Mouse (Mus musculus): ENCODE data around the gene Unk. TPM values are rescaled to one million over a fixed set of nuclear protein-coding genes. Genes with fewer than 3 reads are reported as not detected.

The Unk gene
- polyA plus RNA-seq, 1 experiment from 2014 or later, result 34.1 TPM

DNA sequence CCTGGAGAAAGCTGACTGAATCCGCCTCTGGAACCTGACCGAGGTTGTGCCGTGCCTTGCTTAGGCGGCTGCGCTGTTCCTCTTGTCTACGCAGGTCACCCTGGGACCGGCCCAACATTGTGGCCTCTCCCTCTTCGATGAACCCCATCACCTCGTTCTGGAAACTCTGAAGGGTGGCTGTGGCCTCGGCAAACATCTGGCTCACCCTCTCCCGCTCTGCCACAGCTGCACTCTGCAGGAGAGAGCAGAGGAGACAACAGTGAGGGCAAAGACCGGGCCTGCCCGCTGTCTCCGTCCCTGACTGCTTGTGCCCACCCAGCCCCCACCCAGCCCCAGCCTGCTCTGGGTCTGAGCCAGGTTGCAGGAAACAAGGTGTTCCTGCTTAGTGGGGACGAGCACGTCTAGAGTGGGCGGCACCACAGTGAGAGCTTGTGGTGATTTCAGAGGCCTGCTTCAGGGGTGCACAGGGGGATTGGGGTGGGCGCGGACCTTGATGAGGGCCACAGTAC, 77.7 kb downstream of the Unk start:
- WGBS, result 38% methylated on average over 19 of the region's 19 CpGs
- Histone ChIP-seq H3K27me3 (replicated peaks; ENCODE audit: control insufficient read depth, insufficient read depth, low read length) (peaks cover 50% of the 10 kb centered on the region), H3K27ac (ENCODE audit: low read depth, low read length) (no peak overlapping the region), H3K4me3 (ENCODE audit: low read depth, low read length) (peak overlapping the region; percentile 10; the same call in 1 of the 2 replicates), H3K4me1 (replicated peaks; ENCODE audit: control insufficient read depth, insufficient read depth, low read length) (peaks cover 46% of the 10 kb centered on the region), H3K36me3 (ENCODE audit: control insufficient read depth, insufficient read depth, low read length) (no peaks in the 10 kb centered on the region), H3K9me3 (ENCODE audit: control insufficient read depth, low read length) (no peaks in the 10 kb centered on the region), H3K9ac (ENCODE audit: low read depth, low read length) (no peak overlapping the region), H3K4me2 (peak overlapping the region; percentile 81)
- ATAC-seq (replicated peaks; ENCODE audit: low FRiP score) (no peak), DNase-seq (ENCODE audit: low spot score) (no peak)

GRCm38 (mm10) chr11:116108464-116109137, 78.5 kb downstream of the Unk start:
- peak overlapping the region; percentile 81 for H3K4me2 ChIP-seq
- no peak overlapping the region for H3K9ac ChIP-seq (ENCODE audit: low read depth, low read length)
- ATAC-seq (replicated peaks; ENCODE audit: low FRiP score) (no peak), DNase-seq (ENCODE audit: low spot score) (no peak)
- no peak overlapping the region for H3K27ac ChIP-seq (ENCODE audit: low read depth, low read length)
- no peaks in the 10 kb centered on the region for H3K36me3 ChIP-seq (ENCODE audit: control insufficient read depth, insufficient read depth, low read length)
- H3K4me3 ChIP-seq (ENCODE audit: low read depth, low read length), result peak overlapping the region; percentile 59
- H3K9me3 ChIP-seq (ENCODE audit: control insufficient read depth, low read length), result no peaks in the 10 kb centered on the region
- peaks cover 42% of the 10 kb centered on the region for H3K4me1 ChIP-seq (replicated peaks; ENCODE audit: control insufficient read depth, insufficient read depth, low read length)
- peaks cover 50% of the 10 kb centered on the region for H3K27me3 ChIP-seq (replicated peaks; ENCODE audit: control insufficient read depth, insufficient read depth, low read length)
- 13% methylated on average over 23 of the region's 23 CpGs for WGBS

DNA sequence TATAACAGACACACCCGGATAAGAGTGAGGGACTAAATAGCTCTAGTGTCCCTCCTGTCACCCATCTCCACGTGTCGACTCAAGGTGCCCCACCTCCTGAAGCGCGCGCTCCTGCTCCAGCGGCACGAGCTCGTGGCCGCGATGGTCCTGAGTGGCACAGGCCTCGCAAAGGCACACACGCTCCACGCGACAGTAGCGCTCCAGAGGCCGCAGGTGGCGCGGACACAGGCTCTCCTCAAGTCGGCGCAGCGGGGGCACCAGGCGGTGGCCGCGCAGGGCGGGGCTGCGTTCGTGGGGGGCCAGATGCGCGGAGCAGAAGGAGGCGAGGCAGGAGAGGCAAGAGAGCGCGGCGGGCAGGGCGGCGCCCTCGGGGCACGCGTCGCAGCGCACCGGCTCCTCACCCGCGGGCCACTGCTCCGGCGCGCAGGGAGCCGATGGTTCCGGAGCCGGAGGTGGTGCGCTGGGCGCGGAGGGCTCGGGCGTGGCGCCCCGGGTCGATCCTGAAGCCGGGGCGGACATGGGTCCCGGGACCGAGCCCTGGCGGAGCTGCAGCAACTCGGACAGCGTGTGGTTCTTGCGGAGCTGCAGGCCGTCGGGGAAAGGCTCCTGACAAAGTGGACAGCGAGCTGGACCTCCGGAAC, 79.4 kb downstream of the Unk start:
- Histone ChIP-seq H3K27ac (ENCODE audit: low read depth, low read length) (no peak overlapping the region), H3K4me3 (ENCODE audit: low read depth, low read length) (peak overlapping the region; percentile 59), H3K4me2 (peak overlapping the region; percentile 81), H3K4me1 (replicated peaks; ENCODE audit: control insufficient read depth, insufficient read depth, low read length) (peaks cover 33% of the 10 kb centered on the region), H3K27me3 (replicated peaks; ENCODE audit: control insufficient read depth, insufficient read depth, low read length) (peaks cover 50% of the 10 kb centered on the region), H3K9me3 (ENCODE audit: control insufficient read depth, low read length) (no peaks in the 10 kb centered on the region), H3K36me3 (ENCODE audit: control insufficient read depth, insufficient read depth, low read length) (no peaks in the 10 kb centered on the region), H3K9ac (ENCODE audit: low read depth, low read length) (peak overlapping the region; percentile 59)
- 3% methylated on average over 69 of the region's 70 CpGs for WGBS
- DNase-seq (ENCODE audit: low spot score), result no peak
- ATAC-seq (replicated peaks; ENCODE audit: low FRiP score), result peak; percentile 11; the same call in 1 of the 2 replicates

DNA sequence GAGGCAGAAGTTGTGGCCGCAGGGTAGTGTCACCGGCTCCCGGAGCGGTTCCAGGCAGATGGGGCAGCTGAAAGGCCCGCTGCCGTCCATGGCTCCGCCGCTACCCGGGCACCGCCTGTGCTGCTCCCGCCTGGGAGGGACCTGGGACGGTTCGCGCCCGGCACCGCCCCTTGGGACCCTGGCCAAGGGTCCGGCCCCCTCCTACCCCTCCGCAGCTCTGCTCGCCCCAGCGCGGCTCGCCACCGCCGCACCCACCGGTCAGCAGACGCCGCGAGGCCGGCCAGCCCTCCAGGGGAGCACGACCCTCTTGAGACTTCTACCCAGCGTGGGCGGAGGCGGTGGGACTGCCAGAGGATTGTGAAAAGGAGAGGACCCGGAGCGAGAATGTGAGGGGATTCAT, 80.0 kb downstream of the Unk start:
- peaks cover 32% of the 10 kb centered on the region for H3K4me1 ChIP-seq (replicated peaks; ENCODE audit: control insufficient read depth, insufficient read depth, low read length)
- H3K4me3 ChIP-seq (ENCODE audit: low read depth, low read length), result peak overlapping the region; percentile 59
- peaks cover 50% of the 10 kb centered on the region for H3K27me3 ChIP-seq (replicated peaks; ENCODE audit: control insufficient read depth, insufficient read depth, low read length)
- no peaks in the 10 kb centered on the region for H3K36me3 ChIP-seq (ENCODE audit: control insufficient read depth, insufficient read depth, low read length)
- DNase-seq (ENCODE audit: low spot score) (no peak), ATAC-seq (replicated peaks; ENCODE audit: low FRiP score) (0 out of 2 replicates have a peak, but pooled peaks have one; percentile 15)
- peak overlapping the region; percentile 59 for H3K9ac ChIP-seq (ENCODE audit: low read depth, low read length)
- H3K4me2 ChIP-seq, result peak overlapping the region; percentile 81
- peak overlapping the region; percentile 38; the same call in 1 of the 2 replicates for H3K27ac ChIP-seq (ENCODE audit: low read depth, low read length)
- H3K9me3 ChIP-seq (ENCODE audit: control insufficient read depth, low read length), result no peaks in the 10 kb centered on the region
- 4% methylated on average over 35 of the region's 35 CpGs for WGBS

DNA sequence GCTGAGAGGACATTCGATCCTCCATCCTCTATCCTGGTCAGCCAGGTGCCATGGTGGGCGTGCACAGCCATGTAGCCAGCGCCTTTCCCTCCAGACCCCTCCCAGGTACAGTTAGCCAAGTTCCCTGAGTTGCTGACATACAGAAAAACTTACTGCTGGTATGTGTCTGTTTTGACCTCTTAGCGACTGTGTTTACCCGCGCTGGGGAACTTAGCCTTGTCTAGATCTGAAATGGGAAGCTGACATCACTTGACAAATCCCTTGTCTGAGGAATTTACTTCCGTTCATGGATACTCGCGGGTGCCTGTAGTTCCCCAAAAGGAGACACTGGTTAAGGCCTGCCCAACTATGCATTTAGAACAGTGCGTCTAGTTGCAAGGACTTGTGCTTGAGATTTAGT, 80.4 kb downstream of the Unk start:
- Histone ChIP-seq H3K9ac (ENCODE audit: low read depth, low read length) (peak overlapping the region; percentile 59), H3K4me1 (replicated peaks; ENCODE audit: control insufficient read depth, insufficient read depth, low read length) (peaks cover 32% of the 10 kb centered on the region), H3K4me2 (peak overlapping the region; percentile 81), H3K27ac (ENCODE audit: low read depth, low read length) (peak overlapping the region; percentile 38; the same call in 1 of the 2 replicates), H3K36me3 (ENCODE audit: control insufficient read depth, insufficient read depth, low read length) (no peaks in the 10 kb centered on the region), H3K9me3 (ENCODE audit: control insufficient read depth, low read length) (no peaks in the 10 kb centered on the region), H3K27me3 (replicated peaks; ENCODE audit: control insufficient read depth, insufficient read depth, low read length) (peaks cover 50% of the 10 kb centered on the region), H3K4me3 (ENCODE audit: low read depth, low read length) (peak overlapping the region; percentile 59)
- no peak for DNase-seq (ENCODE audit: low spot score)
- no peak for ATAC-seq (replicated peaks; ENCODE audit: low FRiP score)
- WGBS, result 23% methylated on average over 10 of the region's 10 CpGs

Other genes with a start within 250 kb of the Unk start
- 13.5 and 14.0 TPM in 2 replicates for gene Caskin2, start 216.7 kb upstream of the Unk start, polyA plus RNA-seq (2014; fragmentation: Nextera tagmentation; extraction: Ambion mirVana)
- 36.1 and 36.4 TPM in 2 replicates for gene Tsen54, start 215.6 kb upstream of the Unk start, polyA plus RNA-seq (2014; fragmentation: Nextera tagmentation; extraction: Ambion mirVana)
- gene Llgl2, start 206.3 kb upstream of the Unk start, polyA plus RNA-seq (2014; fragmentation: Nextera tagmentation; extraction: Ambion mirVana), result 15.6 and 18.7 TPM in 2 replicates
- 0.56 and 0.89 TPM in 2 replicates for gene Myo15b, start 171.9 kb upstream of the Unk start, polyA plus RNA-seq (2014; fragmentation: Nextera tagmentation; extraction: Ambion mirVana)
- gene Smim5, start 130.4 kb upstream of the Unk start, polyA plus RNA-seq (2014; fragmentation: Nextera tagmentation; extraction: Ambion mirVana), result 39.5 and 45.9 TPM in 2 replicates
- 3.5 and 3.6 TPM in 2 replicates for gene Smim6, start 118.3 kb upstream of the Unk start, polyA plus RNA-seq (2014; fragmentation: Nextera tagmentation; extraction: Ambion mirVana)
- gene Sap30bp, start 97.0 kb upstream of the Unk start, polyA plus RNA-seq (2014; fragmentation: Nextera tagmentation; extraction: Ambion mirVana), result 36.5 and 39.9 TPM in 2 replicates
- gene Recql5, start 96.8 kb upstream of the Unk start, polyA plus RNA-seq (2014; fragmentation: Nextera tagmentation; extraction: Ambion mirVana), result 19.8 and 22.9 TPM in 2 replicates
- gene Itgb4, start 55.6 kb upstream of the Unk start, polyA plus RNA-seq (2014; fragmentation: Nextera tagmentation; extraction: Ambion mirVana), result 0.60 and 0.77 TPM in 2 replicates
- gene Galk1, start 17.6 kb upstream of the Unk start, polyA plus RNA-seq (2014; fragmentation: Nextera tagmentation; extraction: Ambion mirVana), result 299 and 304 TPM in 2 replicates
- gene H3f3b, start 2.4 kb upstream of the Unk start, polyA plus RNA-seq (2014; fragmentation: Nextera tagmentation; extraction: Ambion mirVana), result 1,141 and 1,182 TPM in 2 replicates
- 44.8 and 45.3 TPM in 2 replicates for gene Unc13d, start 47.6 kb downstream of the Unk start, polyA plus RNA-seq (2014; fragmentation: Nextera tagmentation; extraction: Ambion mirVana)
- gene Wbp2, start 56.7 kb downstream of the Unk start, polyA plus RNA-seq (2014; fragmentation: Nextera tagmentation; extraction: Ambion mirVana), result 98.8 and 105 TPM in 2 replicates
- 6.3 and 6.6 TPM in 2 replicates for gene Trim47, start 96.9 kb downstream of the Unk start, polyA plus RNA-seq (2014; fragmentation: Nextera tagmentation; extraction: Ambion mirVana)
- 3.1 and 3.5 TPM in 2 replicates for gene Trim65, start 100.8 kb downstream of the Unk start, polyA plus RNA-seq (2014; fragmentation: Nextera tagmentation; extraction: Ambion mirVana)
- 121 and 126 TPM in 2 replicates for gene Mrpl38, start 108.5 kb downstream of the Unk start, polyA plus RNA-seq (2014; fragmentation: Nextera tagmentation; extraction: Ambion mirVana)
- 20.1 and 23.3 TPM in 2 replicates for gene Fbf1, start 137.8 kb downstream of the Unk start, polyA plus RNA-seq (2014; fragmentation: Nextera tagmentation; extraction: Ambion mirVana)
- 62.3 and 63.8 TPM in 2 replicates for gene Ten1, start 168.5 kb downstream of the Unk start, polyA plus RNA-seq (2014; fragmentation: Nextera tagmentation; extraction: Ambion mirVana)
- 22.7 and 23.6 TPM in 2 replicates for gene Acox1, start 168.7 kb downstream of the Unk start, polyA plus RNA-seq (2014; fragmentation: Nextera tagmentation; extraction: Ambion mirVana)
- gene Evpl, start 207.8 kb downstream of the Unk start, polyA plus RNA-seq (2014; fragmentation: Nextera tagmentation; extraction: Ambion mirVana), result 0.56 TPM in 2 replicates
- 88.4 and 89.4 TPM in 2 replicates for gene Srp68, start 243.9 kb downstream of the Unk start, polyA plus RNA-seq (2014; fragmentation: Nextera tagmentation; extraction: Ambion mirVana)